Mouse (Mus musculus): ENCODE measurements around the gene Tm4sf20.

DNA sequence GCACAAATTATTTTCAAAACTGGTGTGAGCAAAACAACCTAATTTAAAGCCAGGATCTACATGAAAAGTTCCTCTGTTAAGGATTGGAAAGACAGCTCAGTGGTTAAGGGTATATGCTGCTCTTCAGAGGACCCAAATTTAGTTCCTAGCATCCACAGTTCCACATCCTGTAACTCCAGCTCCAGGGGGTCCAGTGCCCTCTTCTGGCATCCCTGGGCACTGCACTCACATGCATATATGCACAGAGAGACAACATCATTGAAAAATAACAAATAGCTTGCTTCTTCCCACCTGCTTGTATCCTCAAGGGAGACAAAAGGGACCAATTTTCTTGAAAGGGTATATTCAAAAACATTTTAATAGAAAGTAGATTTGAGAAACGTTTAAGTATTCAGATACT lies 6.0 kb downstream of the Tm4sf20 start:
- TF ChIP-seq CEBPB (IDR thresholded peaks at IDR 0.05; ENCODE audit: insufficient read depth, poor library complexity, severe bottlenecking) (no peak), USF1 (IDR thresholded peaks at IDR 0.05; ENCODE audit: low read depth) (no peak), POLR2A (IDR thresholded peaks at IDR 0.05; ENCODE audit: insufficient read length, low read depth) (no peak), TCF12 (IDR thresholded peaks at IDR 0.05; ENCODE audit: insufficient read depth, poor library complexity, severe bottlenecking) (no peak), MYOD1 (IDR thresholded peaks at IDR 0.05; ENCODE audit: control insufficient read depth in 1 of 3, insufficient read length in 2 of 3, low read depth in 2 of 3) (no peak), MYOG (IDR thresholded peaks at IDR 0.05; ENCODE audit: control insufficient read depth in 1 of 3, insufficient read depth in 1 of 3, insufficient read length in 2 of 3, low read depth in 2 of 3) (no peak), MAX (IDR thresholded peaks at IDR 0.05; ENCODE audit: low read depth) (no peak), E2F4 (IDR thresholded peaks at IDR 0.05; ENCODE audit: insufficient read depth) (no peak), SRF (IDR thresholded peaks at IDR 0.05; ENCODE audit: control insufficient read depth, insufficient read length, low read depth) (no peak), POLR2AphosphoS2 (IDR thresholded peaks at IDR 0.05; ENCODE audit: insufficient read length, low read depth) (no peak), TCF3 (IDR thresholded peaks at IDR 0.05; ENCODE audit: insufficient read length, low read depth) (no peak), REST (IDR thresholded peaks at IDR 0.05; ENCODE audit: insufficient read depth, insufficient read length) (no peak)
